22 mouse cellular contexts compared by ENCODE assay signal in genomic region chr13:96645822-96646221, GRCm38 (mm10). TPM values are rescaled to one million over a fixed set of nuclear protein-coding genes. Genes with fewer than 3 reads are reported as not detected.
DNase-seq lines count a peak whose midpoint lies in the region; ATAC-seq and TF ChIP-seq lines count a peak whose summit lies in the region.
"Had no signal": no experiment of that assay in that cellular context is flagged by ENCODE, and none has a peak within 500 bp of the region (broad histone marks: within the 10 kb centered on the region; RNA-seq: fewer than 3 reads in every experiment).

No protein-coding gene starts in this region.

- TF ChIP-seq POLR2A in limb, embryonic 14.5 days (IDR thresholded peaks at IDR 0.05; ENCODE audit: borderline replicate concordance, extremely low read depth, insufficient read depth, insufficient read length), result no peak

- no peaks in the 10 kb centered on the region for H3K4me1 ChIP-seq in hindbrain, embryonic 14.5 days (replicated peaks; ENCODE audit: control insufficient read depth, insufficient read depth, low read length)
- H3K4me1 ChIP-seq in hindbrain, embryonic 12.5 days, result no peaks in the 10 kb centered on the region; the same call in 1 of the 2 replicates
- no peaks in the 10 kb centered on the region for H3K4me1 ChIP-seq in limb, embryonic 13.5 days
- 0 out of 2 replicates have a peak, but pooled peaks cover 3% of the 10 kb centered on the region for H3K4me1 ChIP-seq in limb, embryonic 10.5 days
- no peaks in the 10 kb centered on the region for H3K4me1 ChIP-seq in midbrain, embryonic 16.5 days (ENCODE audit: control insufficient read depth, insufficient read depth, low read length)
- no peaks in the 10 kb centered on the region for H3K4me1 ChIP-seq in midbrain, embryonic 13.5 days (replicated peaks)
- no peaks in the 10 kb centered on the region for H3K4me1 ChIP-seq in limb, embryonic 14.5 days (ENCODE audit: control insufficient read depth, insufficient read depth, low read length)
- H3K4me1 ChIP-seq: forebrain, embryonic 13.5 days; heart, embryonic 15.5 days had no signal

- no peak overlapping the region for H3K4me2 ChIP-seq in hindbrain, embryonic 14.5 days (replicated peaks)
- no peak overlapping the region for H3K4me2 ChIP-seq in hindbrain, embryonic 12.5 days (replicated peaks)
- no peak overlapping the region for H3K4me2 ChIP-seq in limb, embryonic 13.5 days (replicated peaks)
- H3K4me2 ChIP-seq in midbrain, embryonic 16.5 days (ENCODE audit: low read length), result no peak overlapping the region
- H3K4me2 ChIP-seq in midbrain, embryonic 13.5 days (replicated peaks), result no peak overlapping the region
- no peak overlapping the region for H3K4me2 ChIP-seq in limb, embryonic 14.5 days (replicated peaks; ENCODE audit: low read depth, low read length, severe bottlenecking)
- H3K4me2 ChIP-seq: embryonic facial prominence, embryonic 13.5 days; forebrain, embryonic 13.5 days; heart, embryonic 11.5 days; heart, embryonic 15.5 days had no signal

- peaks cover 37% of the 10 kb centered on the region for H3K36me3 ChIP-seq in hindbrain, embryonic 14.5 days (replicated peaks; ENCODE audit: control insufficient read depth, insufficient read depth)
- peaks cover 28% of the 10 kb centered on the region for H3K36me3 ChIP-seq in hindbrain, embryonic 12.5 days
- H3K36me3 ChIP-seq in limb, embryonic 13.5 days, result peaks cover 28% of the 10 kb centered on the region
- H3K36me3 ChIP-seq in limb, embryonic 10.5 days, result peaks cover 37% of the 10 kb centered on the region
- peaks cover 17% of the 10 kb centered on the region for H3K36me3 ChIP-seq in midbrain, embryonic 16.5 days (ENCODE audit: control insufficient read depth, insufficient read depth, low read length)
- peaks cover 30% of the 10 kb centered on the region for H3K36me3 ChIP-seq in midbrain, embryonic 13.5 days
- peaks cover 30% of the 10 kb centered on the region for H3K36me3 ChIP-seq in limb, embryonic 14.5 days (ENCODE audit: control insufficient read depth, insufficient read depth, low read length)

- no peak overlapping the region for H3K27ac ChIP-seq in hindbrain, embryonic 14.5 days
- no peak overlapping the region for H3K27ac ChIP-seq in hindbrain, embryonic 12.5 days
- no peak overlapping the region for H3K27ac ChIP-seq in limb, embryonic 13.5 days
- H3K27ac ChIP-seq in limb, embryonic 10.5 days, result no peak overlapping the region
- H3K27ac ChIP-seq in midbrain, embryonic 16.5 days (ENCODE audit: low read length), result no peak overlapping the region
- no peak overlapping the region for H3K27ac ChIP-seq in midbrain, embryonic 13.5 days
- H3K27ac ChIP-seq in limb, embryonic 14.5 days (replicated peaks; ENCODE audit: low read depth, low read length), result no peak overlapping the region
- H3K27ac ChIP-seq: embryonic facial prominence, embryonic 13.5 days; forebrain, embryonic 13.5 days; heart, adult 2 months; heart, embryonic 15.5 days had no signal

- ATAC-seq in hindbrain, embryonic 14.5 days (ENCODE audit: low FRiP score), result peak; percentile 60; the same call in 1 of the 2 replicates
- no peak for ATAC-seq in hindbrain, embryonic 12.5 days (ENCODE audit: low FRiP score)
- ATAC-seq in limb, embryonic 13.5 days (ENCODE audit: low FRiP score, low read depth), result 0 out of 2 replicates have a peak, but pooled peaks have one; percentile 21
- ATAC-seq in midbrain, embryonic 16.5 days, result 0 out of 2 replicates have a peak, but pooled peaks have one; percentile 16
- no peak for ATAC-seq in midbrain, embryonic 13.5 days
- peak; percentile 21; the same call in 1 of the 2 replicates for ATAC-seq in limb, embryonic 14.5 days (ENCODE audit: low FRiP score, low read depth)
- ATAC-seq in inflammation-experienced regulatory T-cells, adult 6 months, result no peak
- ATAC-seq: activated CD4-positive, CD25-positive, alpha-beta regulatory T cell, adult 4 months; forebrain, embryonic 13.5 days; forebrain, postnatal 0 days; Patski had no signal

- WGBS in hindbrain, embryonic 14.5 days, result 53% methylated on average over 5 of the region's 5 CpGs
- 68% methylated on average over 5 of the region's 5 CpGs for WGBS in hindbrain, embryonic 12.5 days
- 50% methylated on average over 5 of the region's 5 CpGs for WGBS in limb, embryonic 13.5 days
- 80% methylated on average over 5 of the region's 5 CpGs for WGBS in limb, embryonic 10.5 days
- WGBS in midbrain, embryonic 16.5 days, result 46% methylated on average over 5 of the region's 5 CpGs
- 48% methylated on average over 5 of the region's 5 CpGs for WGBS in midbrain, embryonic 13.5 days
- 51% methylated on average over 5 of the region's 5 CpGs for WGBS in limb, embryonic 14.5 days

- H3K27me3 ChIP-seq in hindbrain, embryonic 14.5 days (ENCODE audit: control insufficient read depth, insufficient read depth, low read length), result no peaks in the 10 kb centered on the region
- H3K27me3 ChIP-seq in hindbrain, embryonic 12.5 days, result no peaks in the 10 kb centered on the region
- H3K27me3 ChIP-seq in limb, embryonic 13.5 days, result no peaks in the 10 kb centered on the region
- no peaks in the 10 kb centered on the region for H3K27me3 ChIP-seq in limb, embryonic 10.5 days (ENCODE audit: low read depth, poor library complexity, severe bottlenecking)
- no peaks in the 10 kb centered on the region for H3K27me3 ChIP-seq in midbrain, embryonic 16.5 days (ENCODE audit: control insufficient read depth, insufficient read depth, low read depth, low read length)
- H3K27me3 ChIP-seq in midbrain, embryonic 13.5 days, result no peaks in the 10 kb centered on the region
- H3K27me3 ChIP-seq in limb, embryonic 14.5 days (ENCODE audit: control insufficient read depth, insufficient read depth, low read length), result no peaks in the 10 kb centered on the region
- H3K27me3 ChIP-seq: embryonic facial prominence, embryonic 13.5 days; forebrain, embryonic 13.5 days; heart, embryonic 15.5 days; Patski had no signal

- H3K4me3 ChIP-seq in hindbrain, embryonic 14.5 days (replicated peaks; ENCODE audit: low read length), result no peak overlapping the region
- H3K4me3 ChIP-seq in hindbrain, embryonic 12.5 days, result no peak overlapping the region
- H3K4me3 ChIP-seq in limb, embryonic 13.5 days, result no peak overlapping the region
- no peak overlapping the region for H3K4me3 ChIP-seq in limb, embryonic 10.5 days
- H3K4me3 ChIP-seq in midbrain, embryonic 16.5 days (ENCODE audit: low read depth, low read length), result no peak overlapping the region
- H3K4me3 ChIP-seq in midbrain, embryonic 13.5 days (replicated peaks), result no peak overlapping the region
- H3K4me3 ChIP-seq in limb, embryonic 14.5 days (replicated peaks; ENCODE audit: low read length), result no peak overlapping the region
- H3K4me3 ChIP-seq: embryonic facial prominence, embryonic 13.5 days; forebrain, embryonic 13.5 days; heart, adult 2 months; heart, embryonic 15.5 days had no signal

- DNase-seq in hindbrain, embryonic 14.5 days (ENCODE audit: low spot score), result no peak
- DNase-seq in limb, embryonic 10.5 days (ENCODE audit: low spot score), result no peak
- no peak for DNase-seq in limb, embryonic 14.5 days (ENCODE audit: low spot score)
- DNase-seq: adrenal gland, postnatal 14 days; cerebellum, adult 11-12 months; cerebellum, adult 9-10 months; cerebellum, postnatal 25 days; forebrain, postnatal 0 days; gastrocnemius, postnatal 14 days; heart, adult 2 months; heart, postnatal 14 days had no signal

- no peak overlapping the region for H3K9ac ChIP-seq in hindbrain, embryonic 14.5 days
- H3K9ac ChIP-seq in hindbrain, embryonic 12.5 days, result no peak overlapping the region
- no peak overlapping the region for H3K9ac ChIP-seq in limb, embryonic 13.5 days
- H3K9ac ChIP-seq in midbrain, embryonic 16.5 days (ENCODE audit: low read depth, low read length), result no peak overlapping the region
- H3K9ac ChIP-seq in midbrain, embryonic 13.5 days (replicated peaks), result no peak overlapping the region
- no peak overlapping the region for H3K9ac ChIP-seq in limb, embryonic 14.5 days (ENCODE audit: low read depth, low read length, severe bottlenecking)
- H3K9ac ChIP-seq: embryonic facial prominence, embryonic 13.5 days; forebrain, embryonic 13.5 days; forebrain, postnatal 0 days; heart, embryonic 15.5 days had no signal

- H3K9me3 ChIP-seq in hindbrain, embryonic 14.5 days (ENCODE audit: control insufficient read depth, low read length), result no peaks in the 10 kb centered on the region
- no peaks in the 10 kb centered on the region for H3K9me3 ChIP-seq in hindbrain, embryonic 12.5 days (replicated peaks)
- no peaks in the 10 kb centered on the region for H3K9me3 ChIP-seq in limb, embryonic 13.5 days
- no peaks in the 10 kb centered on the region for H3K9me3 ChIP-seq in limb, embryonic 10.5 days (replicated peaks)
- H3K9me3 ChIP-seq in midbrain, embryonic 16.5 days (replicated peaks; ENCODE audit: control insufficient read depth, low read length, poor library complexity, severe bottlenecking), result no peaks in the 10 kb centered on the region
- H3K9me3 ChIP-seq in midbrain, embryonic 13.5 days, result no peaks in the 10 kb centered on the region
- no peaks in the 10 kb centered on the region for H3K9me3 ChIP-seq in limb, embryonic 14.5 days (ENCODE audit: control insufficient read depth, low read length)
- H3K9me3 ChIP-seq: embryonic facial prominence, embryonic 13.5 days; forebrain, embryonic 13.5 days; heart, embryonic 15.5 days had no signal

RNA-seq across cellular contexts. Expression of gene Hmgcr, which starts 24.9 kb away (rescaled TPM):
- polyA plus RNA-seq in hindbrain, embryonic 14.5 days (2014; fragmentation: Nextera tagmentation; extraction: Ambion mirVana), result 198 and 251 TPM in 2 replicates
- polyA plus RNA-seq in hindbrain, embryonic 12.5 days (2016; fragmentation: Nextera tagmentation; extraction: Ambion mirVana), result 185 and 192 TPM in 2 replicates
- 72.6 and 74.0 TPM in 2 replicates for polyA plus RNA-seq in limb, embryonic 13.5 days (2015; fragmentation: Nextera tagmentation; extraction: Ambion mirVana)
- polyA plus RNA-seq in limb, embryonic 10.5 days (2016; fragmentation: Nextera tagmentation; extraction: Ambion mirVana), result 116 and 133 TPM in 2 replicates
- polyA plus RNA-seq in midbrain, embryonic 16.5 days (2015; fragmentation: Nextera tagmentation; extraction: Ambion mirVana), result 240 TPM in 2 replicates
- polyA plus RNA-seq in midbrain, embryonic 13.5 days (2015; fragmentation: Nextera tagmentation; extraction: Ambion mirVana), result 178 and 203 TPM in 2 replicates
- polyA plus RNA-seq in limb, embryonic 14.5 days (2012; rRNA removed), result 40.9 and 45.3 TPM in 2 replicates
- 65.8 and 72.2 TPM in 2 replicates for polyA plus RNA-seq in limb, embryonic 14.5 days (2014; fragmentation: Nextera tagmentation; extraction: Ambion mirVana)
- 10 to 100 TPM; 44.2 to 73.9 (median 53.7) TPM for polyA plus RNA-seq in inflammation-experienced regulatory T-cells, adult 6 months (2017; shearing (Covaris generic))

Comparison
In these comparisons a context has a peak if more than half of its experiments do, and no peak if none do; other contexts are left out.
1. ATAC-seq: peak in hindbrain, embryonic 14.5 days (single experiment), limb, embryonic 13.5 days (single experiment), midbrain, embryonic 16.5 days (single experiment) and limb, embryonic 14.5 days (single experiment); none in hindbrain, embryonic 12.5 days (single experiment), midbrain, embryonic 13.5 days (single experiment) and inflammation-experienced regulatory T-cells, adult 6 months (single experiment).